Mouse (Mus musculus) embryonic facial prominence, embryonic 10.5 days (tissue): ENCODE results near the gene Vmp1. TPM values are rescaled to one million over a fixed set of nuclear protein-coding genes. Genes with fewer than 3 reads are reported as not detected.

ENCODE experiments used
- DNase-seq: peaks from one replicate; pipeline ENCODE4 v3.0.0-alpha.2; 2017; ENCODE audit warnings: low spot score
- H3K27ac ChIP-seq: fragments of 300-500 bp; sonication (generic); replicated peaks from 2 replicates; pipeline ENCODE4 v1.5.1; 2016; ENCODE audit warnings: mild to moderate bottlenecking
- H3K27me3 ChIP-seq: fragments of 300-500 bp; sonication (generic); replicated peaks from 2 replicates; pipeline ENCODE4 v1.6.1; 2016; ENCODE audit warnings: low read depth, mild to moderate bottlenecking; ENCODE audit not compliant: poor library complexity, severe bottlenecking
- H3K36me3 ChIP-seq: fragments of 300-500 bp; sonication (generic); replicated peaks from 2 replicates; pipeline ENCODE4 v1.6.1; 2016; ENCODE audit warnings: mild to moderate bottlenecking, moderate library complexity
- H3K4me1 ChIP-seq: fragments of 300-500 bp; sonication (generic); 2 replicates; pipeline ENCODE4 v1.6.1; 2016
- H3K4me3 ChIP-seq: fragments of 300-500 bp; sonication (generic); 2 replicates; pipeline ENCODE4 v1.5.1; 2016; ENCODE audit warnings: mild to moderate bottlenecking, moderate library complexity
- H3K9me3 ChIP-seq: fragments of 300-500 bp; sonication (generic); 2 replicates; pipeline ENCODE4 v1.6.1; 2016; ENCODE audit warnings: mild to moderate bottlenecking
- WGBS: fragments of 180-500 bp; shearing (Covaris S2); methylation state at CpG from one replicate; pipeline ENCODE4 v1.1.7; 2016; 5-methylcytosine and 5-hydroxymethylcytosine counted together
- polyA plus RNA-seq: library from polyadenylated mRNA; unstranded; fragments of >200 nt; fragmentation: Nextera tagmentation; extraction: Ambion mirVana; gene quantifications from 2 replicates; pipeline ENCODE4 v1.2.1, GENCODE M21; 2016

Vmp1 gene
- polyA plus RNA-seq, 1 experiment from 2014 or later = 84.9 TPM

- H3K4me3 ChIP-seq = no peak overlapping the region
- H3K27ac ChIP-seq = no peak overlapping the region
- H3K27me3 ChIP-seq = no peaks in the 10 kb centered on the region
- no peaks in the 10 kb centered on the region for H3K9me3 ChIP-seq
- H3K36me3 ChIP-seq = peaks cover 19% of the 10 kb centered on the region
- peaks cover 7% of the 10 kb centered on the region; the same call in 1 of the 2 replicates for H3K4me1 ChIP-seq
- 91% methylated on average over 3 of the region's 3 CpGs for WGBS
- no peak for DNase-seq
Measured at GRCm38 (mm10) chr11:86646885-86647459, 36.7 kb downstream of the Vmp1 start.

DNA sequence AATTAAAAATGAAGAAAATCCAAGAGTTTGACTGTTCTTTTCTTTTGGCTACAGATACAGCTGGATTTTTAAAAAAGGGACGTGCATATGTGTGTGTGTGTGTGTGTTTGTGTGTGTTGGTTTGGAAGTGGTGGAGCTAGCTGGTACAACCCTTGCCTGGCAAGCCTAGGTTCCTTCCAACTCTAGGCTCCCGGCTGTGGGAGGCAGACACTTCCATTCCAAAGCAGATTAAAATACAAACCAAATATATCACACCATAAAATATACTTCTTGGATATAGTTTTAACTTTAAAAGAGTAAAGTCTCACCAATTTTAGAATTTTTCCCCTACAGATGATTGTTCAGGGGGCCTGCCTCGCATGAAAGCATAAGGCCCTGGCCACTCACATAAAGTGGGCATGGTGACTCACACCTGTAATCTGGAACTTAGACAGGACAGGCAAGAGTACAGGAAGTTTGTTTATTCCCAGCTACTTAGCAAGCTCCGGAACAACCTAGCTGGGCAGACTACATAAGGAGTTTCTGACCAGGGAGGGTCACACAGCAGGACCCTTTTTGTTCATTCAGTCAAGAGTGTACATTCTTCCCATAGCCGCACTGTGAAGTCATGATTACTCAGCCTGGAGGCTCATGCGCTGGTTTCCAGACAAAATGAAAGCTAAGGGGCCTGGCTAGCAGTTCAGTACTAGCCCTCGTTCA, 37.4 kb downstream of the Vmp1 start:
- Histone ChIP-seq H3K36me3 (peaks cover 21% of the 10 kb centered on the region), H3K27ac (no peak overlapping the region; the same call in 1 of the 2 replicates), H3K27me3 (no peaks in the 10 kb centered on the region), H3K4me3 (no peak overlapping the region), H3K4me1 (peaks cover 7% of the 10 kb centered on the region; the same call in 1 of the 2 replicates), H3K9me3 (no peaks in the 10 kb centered on the region)
- DNase-seq = peak; percentile 13
- WGBS = 69% methylated on average over 7 of the region's 7 CpGs

DNA sequence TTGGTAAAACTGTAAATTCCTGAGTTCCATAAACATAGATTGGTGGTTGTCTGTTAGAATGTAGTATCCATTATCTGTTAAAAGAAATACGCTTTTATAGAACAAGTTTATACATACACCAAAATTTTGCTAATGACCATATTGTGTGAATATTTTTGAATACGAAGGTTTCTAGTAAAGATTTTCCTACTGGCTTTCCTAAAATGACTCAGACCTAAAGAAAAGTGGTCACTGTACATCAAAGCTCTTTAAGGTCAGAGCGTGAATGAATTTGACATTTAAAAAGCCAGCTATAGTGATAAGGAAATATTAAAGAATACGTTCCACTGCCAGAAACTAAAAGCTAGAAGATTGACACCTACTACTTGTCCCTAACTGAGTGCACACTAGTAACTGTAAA, 39.1 kb downstream of the Vmp1 start:
- Histone ChIP-seq H3K27ac (no peak overlapping the region), H3K27me3 (no peaks in the 10 kb centered on the region), H3K4me1 (peaks cover 7% of the 10 kb centered on the region; the same call in 1 of the 2 replicates), H3K36me3 (peaks cover 32% of the 10 kb centered on the region), H3K9me3 (no peaks in the 10 kb centered on the region), H3K4me3 (no peak overlapping the region)
- 95% methylated on average over 4 of the region's 4 CpGs for WGBS
- DNase-seq = no peak

- WGBS = 92% methylated on average over 4 of the region's 4 CpGs
- Histone ChIP-seq H3K4me3 (no peak overlapping the region), H3K9me3 (no peaks in the 10 kb centered on the region), H3K27me3 (no peaks in the 10 kb centered on the region), H3K36me3 (peaks cover 32% of the 10 kb centered on the region), H3K27ac (no peak overlapping the region), H3K4me1 (peaks cover 4% of the 10 kb centered on the region; the same call in 1 of the 2 replicates)
- no peak for DNase-seq
Measured at GRCm38 (mm10) chr11:86641714-86642113, 41.9 kb downstream of the Vmp1 start.

GRCm38 (mm10) chr11:86637697-86638096, 45.9 kb downstream of the Vmp1 start:
- 62% methylated on average over 2 of the region's 2 CpGs for WGBS
- Histone ChIP-seq H3K4me3 (no peak overlapping the region), H3K36me3 (peaks cover 34% of the 10 kb centered on the region), H3K4me1 (no peaks in the 10 kb centered on the region), H3K9me3 (no peaks in the 10 kb centered on the region), H3K27me3 (no peaks in the 10 kb centered on the region), H3K27ac (no peak overlapping the region)
- DNase-seq = no peak

- WGBS = 92% methylated on average over 6 of the region's 6 CpGs
- H3K9me3 ChIP-seq = no peaks in the 10 kb centered on the region
- no peaks in the 10 kb centered on the region for H3K27me3 ChIP-seq
- DNase-seq = no peak
- no peak overlapping the region for H3K4me3 ChIP-seq
- no peak overlapping the region for H3K27ac ChIP-seq
- peaks cover 32% of the 10 kb centered on the region for H3K36me3 ChIP-seq
- no peaks in the 10 kb centered on the region for H3K4me1 ChIP-seq
Measured at GRCm38 (mm10) chr11:86634396-86634795, 49.2 kb downstream of the Vmp1 start.

GRCm38 (mm10) chr11:86629941-86630340, 53.7 kb downstream of the Vmp1 start:
- no peak overlapping the region for H3K27ac ChIP-seq
- 89% methylated on average over 7 of the region's 7 CpGs for WGBS

DNA sequence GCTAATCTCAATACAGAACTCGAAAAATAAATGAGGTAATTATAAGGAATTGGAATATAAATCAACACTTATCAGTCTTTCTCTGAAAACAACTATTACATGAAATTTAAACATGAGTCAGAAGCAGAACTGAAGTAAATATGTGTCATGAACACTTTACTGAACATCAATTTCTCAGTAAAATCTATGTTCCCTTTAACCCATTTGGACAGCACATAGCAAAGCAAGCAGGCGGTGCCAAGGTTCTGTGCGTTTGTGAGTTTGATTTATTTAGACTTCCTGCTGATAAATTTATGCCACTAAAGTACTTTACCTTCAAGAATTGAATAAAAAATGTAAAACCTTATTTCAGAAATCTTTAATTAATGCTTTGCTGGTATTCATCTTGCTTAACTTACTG, 54.2 kb downstream of the Vmp1 start:
- H3K27me3 ChIP-seq = no peaks in the 10 kb centered on the region
- H3K36me3 ChIP-seq = peaks cover 32% of the 10 kb centered on the region
- no peaks in the 10 kb centered on the region for H3K4me1 ChIP-seq
- no peaks in the 10 kb centered on the region for H3K9me3 ChIP-seq
- H3K27ac ChIP-seq = no peak overlapping the region
- no peak overlapping the region for H3K4me3 ChIP-seq
- DNase-seq = no peak
- 96% methylated on average over 3 of the region's 3 CpGs for WGBS

More at GRCm38 (mm10) chr11:86629941-86630340, 53.7 kb downstream of the Vmp1 start:
- Histone ChIP-seq H3K27me3 (no peaks in the 10 kb centered on the region), H3K4me3 (no peak overlapping the region), H3K9me3 (no peaks in the 10 kb centered on the region), H3K36me3 (peaks cover 37% of the 10 kb centered on the region), H3K4me1 (no peaks in the 10 kb centered on the region)
- DNase-seq = no peak

- no peak overlapping the region for H3K4me3 ChIP-seq
Measured at GRCm38 (mm10) chr11:86628448-86628847, 55.2 kb downstream of the Vmp1 start.

DNA sequence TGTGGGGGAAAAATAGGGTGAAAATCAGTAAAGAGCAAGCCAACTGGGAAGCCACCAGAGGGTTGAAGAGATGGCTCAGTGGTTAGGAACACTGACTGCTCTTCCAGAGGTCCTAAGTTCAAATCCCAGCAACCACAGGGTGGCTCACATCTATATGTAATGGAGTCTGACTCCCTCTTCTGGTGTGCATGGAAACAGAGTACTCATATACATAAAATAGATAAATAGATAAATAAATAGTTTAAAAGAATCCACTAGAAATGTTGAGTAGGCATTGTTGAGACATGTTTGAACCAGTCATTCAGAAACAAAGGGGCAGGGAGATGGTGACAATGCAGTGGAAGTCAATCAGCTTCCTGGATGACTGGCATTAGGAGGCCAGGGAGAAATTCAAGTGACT, 56.0 kb downstream of the Vmp1 start:
- no peak for DNase-seq
- Histone ChIP-seq H3K9me3 (no peaks in the 10 kb centered on the region), H3K4me1 (no peaks in the 10 kb centered on the region), H3K4me3 (no peak overlapping the region), H3K27ac (no peak overlapping the region), H3K36me3 (peaks cover 26% of the 10 kb centered on the region), H3K27me3 (no peaks in the 10 kb centered on the region)

More at GRCm38 (mm10) chr11:86628448-86628847, 55.2 kb downstream of the Vmp1 start:
- Histone ChIP-seq H3K27me3 (no peaks in the 10 kb centered on the region), H3K36me3 (peaks cover 30% of the 10 kb centered on the region), H3K27ac (no peak overlapping the region), H3K4me1 (no peaks in the 10 kb centered on the region), H3K9me3 (no peaks in the 10 kb centered on the region)
- 87% methylated on average over 2 of the region's 2 CpGs for WGBS
- DNase-seq = no peak

DNA sequence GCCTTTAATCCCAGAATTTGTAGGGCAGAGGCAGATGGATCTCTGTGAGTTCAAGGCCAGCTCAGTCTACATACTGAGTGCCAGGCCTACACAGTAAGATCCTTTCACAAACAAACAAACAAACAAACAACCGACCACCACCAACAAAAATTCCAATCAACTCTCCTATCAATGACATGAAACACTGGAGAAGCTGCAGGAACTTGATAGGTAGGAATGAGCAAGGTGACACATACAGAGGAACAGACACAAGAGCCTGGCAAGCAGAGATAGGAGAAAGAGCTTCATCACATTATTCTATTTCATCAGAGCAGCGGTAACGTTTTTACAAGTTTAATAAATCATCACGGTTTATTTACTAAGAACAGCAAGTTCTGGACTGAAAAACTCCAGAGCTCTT, 56.9 kb downstream of the Vmp1 start:
- no peak for DNase-seq
- H3K4me1 ChIP-seq = peaks cover 5% of the 10 kb centered on the region
- H3K9me3 ChIP-seq = no peaks in the 10 kb centered on the region
- no peaks in the 10 kb centered on the region for H3K27me3 ChIP-seq
- no peak overlapping the region for H3K27ac ChIP-seq
- H3K36me3 ChIP-seq = peaks cover 22% of the 10 kb centered on the region
- no peak overlapping the region for H3K4me3 ChIP-seq
- 94% methylated on average over 4 of the region's 4 CpGs for WGBS

DNA sequence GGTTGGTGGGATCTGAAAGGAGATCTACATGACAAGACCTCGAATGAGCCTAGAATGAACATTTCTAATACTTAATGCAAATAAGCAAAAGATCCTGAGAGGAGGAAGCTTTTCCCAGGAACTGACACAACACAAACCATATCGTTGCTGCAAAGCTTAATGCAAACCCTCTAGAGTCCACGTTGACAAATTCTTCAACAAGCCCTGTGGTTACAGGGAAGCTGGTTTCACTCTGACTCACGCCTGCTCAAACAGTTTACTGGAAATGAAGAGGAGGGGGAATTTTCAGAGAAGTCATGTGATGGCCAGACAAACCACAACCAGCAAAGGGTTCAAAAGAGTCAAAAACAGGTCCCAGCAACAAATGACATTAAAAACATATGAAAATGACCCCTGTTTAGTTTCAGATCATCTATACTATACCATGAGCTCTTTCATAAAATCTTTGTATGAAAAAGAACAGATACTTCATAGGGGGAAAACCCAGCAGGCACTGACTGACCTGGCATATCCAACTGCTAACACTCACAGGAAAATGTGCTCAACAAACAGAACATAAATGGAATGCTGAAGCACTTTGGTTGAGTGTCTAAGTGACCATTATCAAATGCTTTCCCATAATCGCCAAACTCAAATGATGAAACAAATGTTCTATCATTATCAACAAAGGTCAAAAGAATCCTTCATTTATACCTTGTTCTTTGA, 59.2 kb downstream of the Vmp1 start:
- H3K4me3 ChIP-seq = no peak overlapping the region
- peaks cover 5% of the 10 kb centered on the region for H3K4me1 ChIP-seq
- no peak for DNase-seq
- peaks cover 8% of the 10 kb centered on the region for H3K36me3 ChIP-seq
- H3K9me3 ChIP-seq = no peaks in the 10 kb centered on the region
- no peaks in the 10 kb centered on the region for H3K27me3 ChIP-seq
- 79% methylated on average over 5 of the region's 5 CpGs for whole genome bisulfite sequencing
- no peak overlapping the region for H3K27ac ChIP-seq
